Mouse (Mus musculus) liver, postnatal 0 days (tissue): ENCODE measurements around the gene Gm48551. TPM values are rescaled to one million over a fixed set of nuclear protein-coding genes. Genes with fewer than 3 reads are reported as not detected.

Experiments
- ATAC-seq: fragments of 200-750 bp; cut with Nextera tagmentation; 2 replicates; pipeline ENCODE4 v1.8.0; 2017; ENCODE audit warnings: mild to moderate bottlenecking, moderate library complexity
- DNase-seq: peaks from one replicate; pipeline ENCODE4 v3.0.0-alpha.2; 2016
- H3K27ac ChIP-seq: fragments of 300-500 bp; sonication (generic); 2 replicates; pipeline ENCODE4 v1.5.1; 2014; ENCODE audit warnings: antibody characterized with exemption, moderate library complexity, mild to moderate bottlenecking, low read depth
- H3K27me3 ChIP-seq: fragments of 300-500 bp; sonication (generic); 2 replicates; pipeline ENCODE4 v1.6.1; 2014; ENCODE audit warnings: low read length, control low read depth, mixed read lengths; ENCODE audit not compliant: insufficient read depth
- H3K36me3 ChIP-seq: fragments of 300-500 bp; sonication (generic); replicated peaks from 2 replicates; pipeline ENCODE4 v1.6.1; 2014; ENCODE audit warnings: mild to moderate bottlenecking, control low read depth, low read length, moderate library complexity, mixed read lengths; ENCODE audit not compliant: insufficient read depth
- H3K4me1 ChIP-seq: fragments of 300-500 bp; sonication (generic); 2 replicates; pipeline ENCODE4 v1.6.1; 2014; ENCODE audit warnings: antibody characterized with exemption, mild to moderate bottlenecking, control low read depth; ENCODE audit not compliant: insufficient read depth
- H3K4me2 ChIP-seq: fragments of 300-500 bp; sonication (generic); 2 replicates; pipeline ENCODE4 v1.6.1; 2014; ENCODE audit warnings: low read depth, mild to moderate bottlenecking, low read length, moderate library complexity, mixed read lengths
- H3K4me3 ChIP-seq: fragments of 300-500 bp; sonication (generic); 2 replicates; pipeline ENCODE4 v1.5.1; 2014; ENCODE audit warnings: low read depth, low read length
- H3K9ac ChIP-seq: fragments of 300-500 bp; sonication (generic); replicated peaks from 2 replicates; pipeline ENCODE4 v1.6.1; 2014; ENCODE audit warnings: mild to moderate bottlenecking, moderate library complexity
- H3K9me3 ChIP-seq: fragments of 300-500 bp; sonication (generic); 2 replicates; pipeline ENCODE4 v1.6.1; 2016; ENCODE audit warnings: mild to moderate bottlenecking, control low read depth, low read length, mixed read lengths
- CTCF ChIP-seq: sonication (generic); IDR thresholded peaks from 2 replicates; pipeline ENCODE4 v1.5.1; 2016; ENCODE audit warnings: antibody characterized with exemption, low read depth
- EP300 ChIP-seq: IDR thresholded peaks from 2 replicates; pipeline ENCODE4 v1.6.1; 2016; ENCODE audit warnings: antibody characterized with exemption, low read depth, mild to moderate bottlenecking
- WGBS: fragments of 180-500 bp; shearing (Covaris S2); extraction: QIAGEN DNeasy Blood & Tissue Kit; methylation state at CpG from one replicate; pipeline ENCODE4 v1.1.7; 2014; ENCODE audit not compliant: insufficient replicate concordance; 5-methylcytosine and 5-hydroxymethylcytosine counted together
- polyA plus RNA-seq: library from polyadenylated mRNA; unstranded; fragments of >200 nt; fragmentation: Nextera tagmentation; extraction: Ambion mirVana; gene quantifications from 2 replicates; pipeline ENCODE4 v1.2.1, GENCODE M21; 2015

Gm48551 gene
- polyA plus RNA-seq, 1 experiment from 2014 or later = 0.70 TPM

GRCm38 (mm10) chr10:81356991-81357844, 27.0 kb upstream of the Gm48551 start, which contains the start of gene Mfsd12:
Gene Mfsd12 (plus strand): TSS chr10:81357491.
- DNase-seq = peak; percentile 94
- TF ChIP-seq EP300 = no peak
- no peak for TF ChIP-seq CTCF
- H3K4me2 ChIP-seq = peak within 1 kb of the TSS; percentile 81
- peaks cover 19% of the 10 kb centered on the region for H3K36me3 ChIP-seq
- ATAC-seq = peak; percentile 89
- H3K9me3 ChIP-seq = no peaks in the 10 kb centered on the region
- H3K4me3 ChIP-seq = peak within 1 kb of the TSS; percentile 69
- peak within 1 kb of the TSS; percentile 80 for H3K27ac ChIP-seq
- WGBS = 2% methylated on average over 65 of the region's 79 CpGs
- no peaks in the 10 kb centered on the region for H3K27me3 ChIP-seq
- peak within 1 kb of the TSS; percentile 79 for H3K9ac ChIP-seq
- peaks cover 47% of the 10 kb centered on the region for H3K4me1 ChIP-seq

DNA sequence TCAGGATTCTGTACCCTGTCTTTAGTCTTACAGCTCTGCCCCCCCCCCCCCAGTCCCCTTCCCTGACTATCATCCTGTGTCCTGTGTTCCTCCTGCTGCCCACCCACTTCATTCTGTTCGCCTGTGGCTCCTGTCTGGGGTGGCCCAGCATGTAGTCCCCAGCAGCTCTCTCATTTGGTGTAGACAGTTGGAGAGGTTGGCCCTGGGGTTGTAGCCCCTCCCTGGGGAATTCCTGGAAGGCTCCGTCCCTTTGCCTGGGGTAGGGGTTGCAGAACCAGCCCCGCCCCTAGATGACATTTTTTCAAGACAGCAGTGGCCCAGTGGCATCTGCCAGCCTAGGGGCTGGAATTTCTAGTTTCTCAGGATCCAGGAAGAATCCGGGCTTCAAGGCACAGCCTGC, 26.1 kb upstream of the Gm48551 start:
- H3K4me1 ChIP-seq = peaks cover 48% of the 10 kb centered on the region
- peaks cover 26% of the 10 kb centered on the region for H3K36me3 ChIP-seq
- WGBS = 26% methylated on average over 4 of the region's 4 CpGs
- TF ChIP-seq CTCF = no peak
- H3K27ac ChIP-seq = peak overlapping the region; percentile 77
- ATAC-seq (no peak), DNase-seq (peak; percentile 44)
- H3K4me2 ChIP-seq = peak overlapping the region; percentile 81
- H3K4me3 ChIP-seq = peak overlapping the region; percentile 69
- no peaks in the 10 kb centered on the region for H3K9me3 ChIP-seq
- H3K9ac ChIP-seq = peak overlapping the region; percentile 79
- no peaks in the 10 kb centered on the region for H3K27me3 ChIP-seq

- Histone ChIP-seq H3K36me3 (peaks cover 33% of the 10 kb centered on the region), H3K27me3 (no peaks in the 10 kb centered on the region), H3K4me1 (peaks cover 54% of the 10 kb centered on the region), H3K4me3 (peak overlapping the region; percentile 69), H3K4me2 (peak overlapping the region; percentile 81), H3K27ac (peak overlapping the region; percentile 77), H3K9ac (peak overlapping the region; percentile 79), H3K9me3 (no peaks in the 10 kb centered on the region)
- TF ChIP-seq CTCF (no peak), EP300 (no peak)
- 19% methylated on average over 1 of the region's 1 CpGs for WGBS
- peak; percentile 35 for DNase-seq
- ATAC-seq = no peak
Measured at GRCm38 (mm10) chr10:81358841-81359240, 25.4 kb upstream of the Gm48551 start.

DNA sequence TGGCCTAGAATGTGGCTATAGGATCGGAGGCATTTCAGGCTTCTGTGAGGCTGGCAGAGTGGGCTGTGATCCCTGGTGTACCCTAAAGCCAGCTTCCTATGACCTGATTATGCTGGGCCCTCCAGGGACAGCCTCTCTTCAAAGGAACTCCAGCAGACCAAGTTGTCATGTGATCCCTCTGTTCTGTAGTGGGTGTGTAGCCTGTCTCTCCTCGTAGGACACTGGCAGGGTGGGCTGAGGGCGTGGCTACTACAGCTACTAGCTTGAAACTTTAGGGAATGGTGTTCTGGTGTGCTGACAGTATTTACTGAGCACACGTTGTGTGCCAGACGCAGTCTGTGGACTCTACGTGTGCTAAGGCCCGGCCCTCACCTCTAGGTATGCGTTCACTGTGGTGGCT, 23.5 kb upstream of the Gm48551 start:
- H3K9ac ChIP-seq = 0 out of 2 replicates have a peak overlapping the region, but pooled peaks have one; percentile 45
- peak overlapping the region; percentile 0; the same call in 1 of the 2 replicates for H3K27ac ChIP-seq
- DNase-seq (peak; percentile 27), ATAC-seq (no peak)
- 0 out of 2 replicates have a peak overlapping the region, but pooled peaks have one; percentile 14 for H3K4me2 ChIP-seq
- H3K36me3 ChIP-seq = peaks cover 37% of the 10 kb centered on the region
- 76% methylated on average over 8 of the region's 8 CpGs for WGBS
- no peak for TF ChIP-seq CTCF
- TF ChIP-seq EP300 = no peak
- H3K27me3 ChIP-seq = no peaks in the 10 kb centered on the region
- H3K4me1 ChIP-seq = peaks cover 70% of the 10 kb centered on the region
- H3K9me3 ChIP-seq = no peaks in the 10 kb centered on the region
- H3K4me3 ChIP-seq = no peak overlapping the region

- WGBS = 49% methylated on average over 12 of the region's 12 CpGs
- ATAC-seq = peak; percentile 82
Measured at GRCm38 (mm10) chr10:81362336-81362949, 21.8 kb upstream of the Gm48551 start.

More at GRCm38 (mm10) chr10:81362336-81362949, 21.8 kb upstream of the Gm48551 start:
- Histone ChIP-seq H3K4me3 (no peak overlapping the region), H3K4me2 (peak overlapping the region; percentile 44), H3K4me1 (peaks cover 66% of the 10 kb centered on the region), H3K9ac (peak overlapping the region; percentile 62), H3K27me3 (no peaks in the 10 kb centered on the region), H3K27ac (peak overlapping the region; percentile 78), H3K36me3 (peaks cover 50% of the 10 kb centered on the region), H3K9me3 (no peaks in the 10 kb centered on the region)
- TF ChIP-seq EP300 = no peak
- peak; percentile 80 for DNase-seq
